ENCODE assay signal across 8 mouse cellular contexts in genomic region chr4:62697469-62697868, GRCm38 (mm10).
DNase-seq lines count a peak whose midpoint lies in the region; ATAC-seq and TF ChIP-seq lines count a peak whose summit lies in the region.

No protein-coding gene starts in this region.

- peak; percentile 65 for TF ChIP-seq CTCF in E14TG2a.4 (conservative IDR thresholded peaks at IDR 0.05; ENCODE audit: low read length)

- peaks cover 59% of the 10 kb centered on the region for H3K4me1 ChIP-seq in E14TG2a.4 (replicated peaks; ENCODE audit: low read depth, low read length)
- peaks cover 54% of the 10 kb centered on the region for H3K4me1 ChIP-seq in forebrain, embryonic 15.5 days

- peak; percentile 49 for ATAC-seq in forebrain, embryonic 15.5 days (replicated peaks)

- 24% methylated on average over 2 of the region's 2 CpGs for whole genome bisulfite sequencing in forebrain, embryonic 15.5 days

- peaks cover 27% of the 10 kb centered on the region for H3K27me3 ChIP-seq in E14TG2a.4 (ENCODE audit: insufficient read depth, low read length)
- no peaks in the 10 kb centered on the region for H3K27me3 ChIP-seq in forebrain, embryonic 15.5 days

- no peak overlapping the region for H3K4me3 ChIP-seq in E14TG2a.4 (replicated peaks; ENCODE audit: low read length)
- no peak overlapping the region for H3K4me3 ChIP-seq in forebrain, embryonic 15.5 days

- no peak overlapping the region for H3K27ac ChIP-seq in forebrain, embryonic 15.5 days (replicated peaks)

- no peak overlapping the region for H3K4me2 ChIP-seq in forebrain, embryonic 15.5 days (replicated peaks)

- H3K36me3 ChIP-seq in E14TG2a.4 (ENCODE audit: insufficient read depth, low read length): peaks cover 4% of the 10 kb centered on the region; the same call in 1 of the 2 replicates
- peaks cover 19% of the 10 kb centered on the region for H3K36me3 ChIP-seq in forebrain, embryonic 15.5 days

- H3K9ac ChIP-seq in forebrain, embryonic 15.5 days (replicated peaks): no peak overlapping the region

- peak; percentile 2 for DNase-seq in c-Kit-negative CD71-positive TER-119-positive erythroid progenitor cells, embryonic 14.5 days (ENCODE audit: low read depth, low spot score)
- DNase-seq in heart, postnatal 10 days: peak; percentile 95
- DNase-seq in kidney, postnatal 4 days: peak; percentile 94 to 95
- peak; percentile 87 to 90 for DNase-seq in lung, adult 18-20 months
- DNase-seq in ovary, postnatal 10 days (ENCODE audit: low spot score): peak; percentile 75
- DNase-seq in thymus, postnatal 10 days (ENCODE audit: low spot score in 2 of 2): peak; percentile 58 to 81

- no peaks in the 10 kb centered on the region for H3K9me3 ChIP-seq in E14TG2a.4 (ENCODE audit: low read length)
- H3K9me3 ChIP-seq in forebrain, embryonic 15.5 days: no peaks in the 10 kb centered on the region

- intact Hi-C loops in heart, postnatal 10 days (cut with DNase I): loop anchor here (1.0 to 2.0 kb wide), 4 partner anchors 57 to 136 kb away; no protein-coding TSS in a partner anchor

Comparison
In these comparisons a context has a peak if more than half of its experiments do, and no peak if none do; other contexts are left out.
1. DNase-seq: peak in every context shown above with its lines; median percentile 95 in heart, postnatal 10 days; 94 in kidney, postnatal 4 days; 88 in lung, adult 18-20 months; 75 in ovary, postnatal 10 days; 70 in thymus, postnatal 10 days; 2 in c-Kit-negative CD71-positive TER-119-positive erythroid progenitor cells, embryonic 14.5 days.